Mouse (Mus musculus) kidney, adult 18-20 months (tissue): ENCODE data around the gene Slc19a1.

Experiments used
- DNase-seq: peaks from one replicate; pipeline ENCODE4 v3.0.0; 2021

Gene Slc19a1

GRCm38 (mm10) chr10:77033323-77034025 lies 1.4 kb downstream of the Slc19a1 start:
- DNase-seq = peak; percentile 61

DNA sequence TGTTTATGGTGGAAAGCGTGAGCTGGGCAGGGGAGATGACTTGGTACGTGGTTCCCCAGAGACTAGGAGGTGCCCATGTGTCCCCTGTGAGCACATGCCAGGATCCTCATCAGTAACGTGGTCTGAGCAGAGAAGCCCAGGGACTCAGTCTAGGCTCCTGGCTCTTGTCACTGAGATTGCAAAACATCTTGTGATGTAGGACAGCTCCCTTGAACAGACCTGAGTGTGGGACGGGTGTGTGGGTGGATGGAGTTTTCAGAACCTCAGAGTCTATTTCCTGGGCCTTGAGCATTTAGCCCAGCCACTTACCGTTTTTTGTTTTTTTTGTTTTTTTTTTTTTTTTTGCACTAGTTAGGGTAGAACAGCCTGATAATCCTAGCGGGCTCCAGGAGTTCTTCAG lies 3.4 kb downstream of the Slc19a1 start:
- DNase-seq = no peak

- no peak for DNase-seq
Measured at GRCm38 (mm10) chr10:77038579-77039174, 6.6 kb downstream of the Slc19a1 start.

DNA sequence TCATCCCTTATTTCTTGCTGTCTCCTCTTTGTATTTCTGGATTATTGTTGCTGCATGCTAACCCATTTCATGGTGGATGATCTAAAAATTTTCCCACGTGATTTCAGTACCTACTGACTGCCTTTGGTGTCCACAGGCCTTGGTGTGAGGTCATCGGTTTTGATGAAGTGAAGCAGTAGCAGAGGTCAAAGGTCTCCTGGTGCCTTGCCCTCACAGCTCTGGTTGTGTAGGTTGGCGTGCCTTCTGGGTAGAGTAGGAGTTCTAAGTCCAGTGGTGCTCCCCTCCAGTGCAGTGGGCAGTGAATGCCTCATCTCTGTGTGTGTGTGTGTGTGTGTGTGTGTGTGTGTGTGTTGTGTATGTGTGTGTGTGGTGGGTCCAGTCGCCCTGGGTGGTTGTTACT lies 16.2 kb downstream of the Slc19a1 start:
- DNase-seq = peak; percentile 30

DNA sequence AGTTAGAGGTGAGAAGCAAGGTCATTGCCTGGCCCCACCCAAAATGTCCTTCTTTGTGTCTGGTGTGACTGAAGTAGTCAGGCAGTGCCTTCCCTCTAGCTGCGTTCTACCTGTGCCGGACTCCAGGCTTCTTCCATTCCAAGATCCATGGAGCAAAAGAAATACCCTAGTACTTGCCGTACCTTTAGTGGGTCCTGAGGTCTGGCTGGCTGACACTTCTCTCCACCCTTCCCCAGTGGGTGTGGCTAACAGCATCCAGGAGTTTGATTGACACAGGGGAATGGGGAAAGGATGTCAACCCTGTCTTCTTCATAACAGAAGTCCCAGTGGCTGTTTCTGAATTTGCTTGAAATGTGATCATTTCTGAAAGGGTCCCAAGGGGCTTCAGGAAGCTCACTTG lies 16.6 kb downstream of the Slc19a1 start:
- no peak for DNase-seq

GRCm38 (mm10) chr10:77056768-77057167 lies 24.7 kb downstream of the Slc19a1 start:
- no peak for DNase-seq

- no peak for DNase-seq
Measured at GRCm38 (mm10) chr10:77061426-77061825, 29.4 kb downstream of the Slc19a1 start.

GRCm38 (mm10) chr10:77062393-77063010 lies 30.5 kb downstream of the Slc19a1 start:
- DNase-seq = no peak

DNA sequence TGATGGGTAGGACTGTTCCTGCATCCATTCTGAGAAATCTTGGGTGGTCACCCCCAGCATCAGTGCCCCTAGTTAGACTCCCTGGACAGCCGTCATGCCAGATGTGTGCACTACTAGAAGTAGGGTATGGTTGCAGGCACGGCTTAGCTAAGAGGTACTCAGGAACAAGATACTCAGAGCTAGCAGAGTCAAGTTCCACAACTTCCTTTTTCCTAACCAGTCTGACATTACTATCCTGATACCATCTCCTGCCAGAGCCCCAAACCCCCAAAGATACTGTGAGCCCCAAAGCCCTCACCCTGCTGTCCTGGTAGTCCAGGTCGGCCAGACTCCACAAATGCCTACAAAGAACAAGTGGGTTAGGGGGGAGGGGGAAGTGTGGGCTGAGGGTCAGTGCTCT lies 32.2 kb downstream of the Slc19a1 start:
- no peak for DNase-seq

GRCm38 (mm10) chr10:77064659-77065058 lies 32.6 kb downstream of the Slc19a1 start:
- no peak for DNase-seq

- DNase-seq = no peak
Measured at GRCm38 (mm10) chr10:77068469-77068868, 36.4 kb downstream of the Slc19a1 start.

DNA sequence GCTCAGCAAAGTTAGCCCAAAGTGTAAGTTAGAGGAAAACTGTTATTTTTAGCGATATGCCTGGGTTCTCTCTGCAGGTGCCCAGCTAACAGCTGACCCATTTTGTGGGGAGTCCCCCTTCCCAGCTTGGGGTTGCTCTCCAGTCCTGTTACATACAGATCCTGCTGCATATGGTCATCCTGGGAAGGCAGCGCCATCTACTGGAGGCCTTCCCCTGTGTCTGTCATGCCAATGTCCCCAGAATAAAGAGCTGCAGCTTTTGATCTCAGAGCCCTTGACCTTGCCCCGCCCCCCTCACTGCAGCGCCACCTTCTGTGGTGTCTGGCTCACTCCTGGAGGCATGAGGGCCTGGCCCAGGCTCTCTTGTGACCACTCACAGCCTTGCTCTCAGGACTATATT lies 38.0 kb downstream of the Slc19a1 start:
- peak; percentile 79 for DNase-seq

DNA sequence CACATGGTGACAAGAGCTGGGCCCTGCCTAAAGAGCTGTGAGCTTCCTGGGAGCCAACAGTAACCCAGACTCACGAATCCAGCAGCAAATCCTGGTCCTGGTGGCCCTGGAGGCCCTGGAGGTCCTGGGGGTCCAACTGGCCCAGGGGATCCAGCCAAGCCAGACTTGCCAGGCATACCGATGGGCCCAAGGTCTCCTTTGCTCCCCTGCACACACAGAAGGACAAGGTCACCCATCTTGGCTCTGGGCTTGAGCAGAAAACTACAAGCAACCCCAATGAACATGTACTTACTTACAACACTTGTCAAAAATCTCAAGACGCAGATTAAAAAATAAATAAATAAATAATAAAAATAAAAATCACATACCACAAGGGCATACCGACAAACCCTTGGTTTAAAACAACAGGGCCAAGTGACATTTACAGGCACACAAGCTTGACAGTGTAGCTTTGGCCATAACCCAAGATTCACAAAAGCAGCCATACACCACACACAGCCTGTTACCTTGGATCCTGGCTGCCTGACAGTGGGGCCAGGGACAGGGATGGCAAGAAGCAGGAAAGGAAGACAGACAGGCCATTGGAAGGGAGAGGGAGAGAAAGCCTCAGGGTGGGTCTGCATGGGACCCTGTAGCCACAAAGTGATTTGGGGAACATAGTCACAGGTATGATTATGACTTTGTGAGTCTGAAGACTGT lies 42.4 kb downstream of the Slc19a1 start:
- no peak for DNase-seq

GRCm38 (mm10) chr10:77078456-77078855 lies 46.4 kb downstream of the Slc19a1 start:
- DNase-seq = no peak

GRCm38 (mm10) chr10:77078961-77079360 lies 46.9 kb downstream of the Slc19a1 start:
- peak; percentile 77 for DNase-seq

GRCm38 (mm10) chr10:77082453-77082852 lies 50.4 kb downstream of the Slc19a1 start:
- peak; percentile 87 for DNase-seq

- no peak for DNase-seq
Measured at GRCm38 (mm10) chr10:77082921-77083320, 50.9 kb downstream of the Slc19a1 start.

DNA sequence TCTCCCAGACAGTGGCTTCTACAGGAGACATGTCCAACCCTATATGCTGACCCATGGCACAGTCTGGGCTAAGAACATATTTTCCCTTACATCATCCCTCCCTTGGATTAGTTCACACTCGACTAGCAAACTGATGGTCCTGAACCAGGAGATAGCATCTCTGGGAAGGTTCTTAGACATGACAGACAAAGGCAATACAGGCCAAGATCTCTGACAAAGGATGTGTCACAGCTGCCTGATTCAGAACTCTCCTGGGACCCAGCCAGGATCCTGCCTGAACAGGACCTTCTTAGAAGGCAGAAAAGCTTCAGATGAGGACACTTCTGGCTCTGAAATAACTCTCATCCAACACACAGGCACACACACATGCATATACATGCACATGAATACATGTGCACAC lies 52.5 kb downstream of the Slc19a1 start:
- no peak for DNase-seq

- DNase-seq = no peak
Measured at GRCm38 (mm10) chr10:77089336-77089735, 57.3 kb downstream of the Slc19a1 start.

GRCm38 (mm10) chr10:77090063-77090462 lies 58.0 kb downstream of the Slc19a1 start:
- DNase-seq = no peak

- no peak for DNase-seq
Measured at GRCm38 (mm10) chr10:77091538-77092097, 59.6 kb downstream of the Slc19a1 start.

- DNase-seq = no peak
Measured at GRCm38 (mm10) chr10:77093817-77094216, 61.8 kb downstream of the Slc19a1 start.

GRCm38 (mm10) chr10:77095666-77096065 lies 63.6 kb downstream of the Slc19a1 start:
- DNase-seq = no peak
